Mouse (Mus musculus): ENCODE measurements around the gene Rdh19.

DNA sequence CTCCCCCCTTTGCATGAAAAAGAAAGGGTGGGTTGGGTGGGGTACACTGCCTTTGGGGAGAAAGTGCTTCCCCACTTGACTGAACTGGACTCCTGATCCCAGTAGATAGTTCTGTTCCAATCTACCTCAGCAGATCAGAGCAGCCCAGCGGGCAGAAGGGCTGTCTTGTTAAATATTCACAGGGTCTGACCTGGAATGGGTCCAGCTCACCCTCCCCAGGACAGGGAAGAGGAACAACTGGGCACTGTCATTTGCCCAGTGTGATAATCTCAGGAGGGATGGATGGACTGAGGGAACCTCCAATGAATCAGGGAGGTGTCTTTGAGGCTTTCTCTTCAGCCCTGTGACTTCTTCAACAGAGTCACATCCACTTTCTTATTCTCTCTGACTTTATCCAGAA lies 1.6 kb upstream of the Rdh19 start:
- TF ChIP-seq CTCF (IDR thresholded peaks at IDR 0.05; ENCODE audit: low read depth), result no peak
- TF ChIP-seq EP300 (IDR thresholded peaks at IDR 0.05; ENCODE audit: low read depth), result no peak

Measured in liver, postnatal 0 days (tissue).